Mouse (Mus musculus) embryonic facial prominence, embryonic 12.5 days (tissue): ENCODE data around the gene Nip7. TPM values are rescaled to one million over a fixed set of nuclear protein-coding genes. Genes with fewer than 3 reads are reported as not detected.
A peak's percentile ranks its signal among the peaks of the same experiment; 100 is the strongest.

Experiments used
- ATAC-seq: fragments of 200-750 bp; cut with Nextera tagmentation; 2 replicates; pipeline ENCODE4 v1.8.0; 2017; ENCODE audit not compliant: insufficient number of reproducible peaks, insufficient read depth, low FRiP score, low TSS enrichment
- H3K27ac ChIP-seq: fragments of 300-500 bp; sonication (generic); 2 replicates; pipeline ENCODE4 v1.5.1; 2016; ENCODE audit warnings: mild to moderate bottlenecking
- H3K27me3 ChIP-seq: fragments of 300-500 bp; sonication (generic); 2 replicates; pipeline ENCODE4 v1.6.1; 2016; ENCODE audit warnings: mild to moderate bottlenecking, moderate library complexity
- H3K36me3 ChIP-seq: fragments of 300-500 bp; sonication (generic); 2 replicates; pipeline ENCODE4 v1.6.1; 2016; ENCODE audit warnings: mild to moderate bottlenecking
- H3K4me1 ChIP-seq: fragments of 300-500 bp; sonication (generic); 2 replicates; pipeline ENCODE4 v1.6.1; 2016
- H3K4me2 ChIP-seq: fragments of 300-500 bp; sonication (generic); replicated peaks from 2 replicates; pipeline ENCODE4 v1.6.1; 2016; ENCODE audit warnings: mild to moderate bottlenecking, moderate library complexity
- H3K4me3 ChIP-seq: fragments of 300-500 bp; sonication (generic); 2 replicates; pipeline ENCODE4 v1.5.1; 2016; ENCODE audit warnings: mild to moderate bottlenecking
- H3K9ac ChIP-seq: fragments of 300-500 bp; sonication (generic); 2 replicates; pipeline ENCODE4 v1.6.1; 2016; ENCODE audit warnings: mild to moderate bottlenecking, moderate library complexity
- H3K9me3 ChIP-seq: fragments of 300-500 bp; sonication (generic); 2 replicates; pipeline ENCODE4 v1.6.1; 2016; ENCODE audit warnings: mild to moderate bottlenecking, moderate library complexity
- WGBS: fragments of 180-500 bp; shearing (Covaris S2); methylation state at CpG from one replicate; pipeline ENCODE4 v1.1.7; 2016; 5-methylcytosine and 5-hydroxymethylcytosine counted together
- microRNA-seq: library from miRNA; unstranded; fragments of <30 nt; microRNA quantifications from one replicate; pipeline ENCODE4, GENCODE M21; 2017
- polyA plus RNA-seq: library from polyadenylated mRNA; unstranded; fragments of >200 nt; fragmentation: Nextera tagmentation; extraction: Ambion mirVana; gene quantifications from 2 replicates; pipeline ENCODE4 v1.2.1, GENCODE M21; 2016

The Nip7 gene
- polyA plus RNA-seq, 1 experiment from 2014 or later: 96.5 TPM

GRCm38 (mm10) chr8:107108978-107109720 is 52.5 kb downstream of the Nip7 start:
- Histone ChIP-seq H3K9me3 (no peaks in the 10 kb centered on the region), H3K36me3 (no peaks in the 10 kb centered on the region), H3K4me1 (peaks cover 7% of the 10 kb centered on the region; the same call in 1 of the 2 replicates), H3K27me3 (no peaks in the 10 kb centered on the region), H3K9ac (no peak overlapping the region), H3K4me2 (peak overlapping the region; percentile 17; the same call in 1 of the 2 replicates), H3K4me3 (no peak overlapping the region), H3K27ac (no peak overlapping the region)
- ATAC-seq: no peak
- WGBS: 58% methylated on average over 23 of the region's 23 CpGs

GRCm38 (mm10) chr8:107109816-107110435 is 53.2 kb downstream of the Nip7 start:
- 90% methylated on average over 5 of the region's 5 CpGs for WGBS
- Histone ChIP-seq H3K27me3 (no peaks in the 10 kb centered on the region), H3K27ac (no peak overlapping the region)

More at GRCm38 (mm10) chr8:107109816-107110435, 53.2 kb downstream of the Nip7 start:
- Histone ChIP-seq H3K9ac (no peak overlapping the region), H3K4me2 (no peak overlapping the region), H3K9me3 (no peaks in the 10 kb centered on the region), H3K36me3 (no peaks in the 10 kb centered on the region), H3K4me1 (peaks cover 15% of the 10 kb centered on the region), H3K4me3 (no peak overlapping the region)
- no peak for ATAC-seq

Small RNAs within 50 kb of the gene (microRNA-seq; reads per million reads assigned to microRNA genes)
- 1.1 reads per million for gene Mir7075

Other genes starting within 250 kb of the Nip7 start
- 0.22 and 0.54 TPM in 2 replicates for gene Has3, start 186.6 kb upstream of the Nip7 start, polyA plus RNA-seq
- gene Utp4, start 163.2 kb upstream of the Nip7 start, polyA plus RNA-seq: 71.2 and 72.0 TPM in 2 replicates
- 18.4 and 21.4 TPM in 2 replicates for gene Sntb2, start 121.1 kb upstream of the Nip7 start, polyA plus RNA-seq
- gene Vps4a, start 25.7 kb upstream of the Nip7 start, polyA plus RNA-seq: 85.0 and 87.7 TPM in 2 replicates
- gene Pdf, start 8.3 kb upstream of the Nip7 start, polyA plus RNA-seq: 53.2 and 57.4 TPM in 2 replicates
- gene Cog8, start 188 bp upstream of the Nip7 start, polyA plus RNA-seq: 46.1 and 51.6 TPM in 2 replicates
- not detected in 2 replicates for gene Tmed6, start 8.8 kb downstream of the Nip7 start, polyA plus RNA-seq
- gene Terf2, start 39.7 kb downstream of the Nip7 start, polyA plus RNA-seq: 22.4 and 23.6 TPM in 2 replicates
- 96.4 and 106 TPM in 2 replicates for gene Cyb5b, start 93.8 kb downstream of the Nip7 start, polyA plus RNA-seq
- gene Nfat5, start 236.6 kb downstream of the Nip7 start, polyA plus RNA-seq: 21.7 and 23.5 TPM in 2 replicates